Mouse (Mus musculus): ENCODE results near the gene Tesmin.

Tesmin gene

DNA sequence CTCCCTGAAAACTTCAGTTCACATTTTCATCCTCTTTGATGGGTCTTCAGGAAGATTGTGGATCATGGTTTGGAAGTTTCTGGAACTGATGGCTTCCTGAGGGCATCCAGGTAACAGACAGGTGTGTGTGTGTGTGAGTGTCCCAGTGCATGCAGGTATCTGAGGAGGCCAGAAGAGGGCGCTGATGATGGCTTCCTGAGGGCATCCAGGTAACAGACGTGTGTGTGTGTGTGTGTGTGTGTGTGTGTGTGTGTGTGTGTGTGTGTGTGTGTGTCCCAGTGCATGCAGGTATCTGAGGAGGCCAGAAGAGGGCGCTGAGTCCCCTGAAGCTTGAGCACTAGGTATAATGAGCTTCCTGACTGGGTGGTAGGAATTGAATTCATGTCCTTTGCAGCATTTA lies 58.7 kb downstream of the Tesmin start:
- DNase-seq (ENCODE audit: low read depth) = no peak

DNA sequence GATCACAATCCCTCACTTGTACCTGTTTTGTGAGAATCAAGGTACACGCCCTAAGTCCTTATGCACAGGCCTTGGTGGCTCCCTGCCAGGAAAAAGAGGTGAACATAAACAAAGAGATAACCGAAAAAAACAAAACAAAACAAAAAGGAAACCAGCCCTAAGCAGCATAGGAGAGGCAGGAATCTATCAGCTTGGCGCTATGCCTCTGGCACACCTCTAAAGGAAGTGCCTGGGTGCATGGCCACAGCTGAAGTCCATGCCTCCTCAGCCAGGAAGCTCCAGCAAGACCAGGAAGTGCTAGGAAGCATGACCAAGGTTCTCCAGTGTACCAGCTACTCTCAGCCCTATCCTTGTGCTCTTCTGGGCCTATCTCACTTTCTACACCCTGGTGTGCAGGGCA lies 60.6 kb downstream of the Tesmin start:
- DNase-seq (ENCODE audit: low read depth) = no peak

DNA sequence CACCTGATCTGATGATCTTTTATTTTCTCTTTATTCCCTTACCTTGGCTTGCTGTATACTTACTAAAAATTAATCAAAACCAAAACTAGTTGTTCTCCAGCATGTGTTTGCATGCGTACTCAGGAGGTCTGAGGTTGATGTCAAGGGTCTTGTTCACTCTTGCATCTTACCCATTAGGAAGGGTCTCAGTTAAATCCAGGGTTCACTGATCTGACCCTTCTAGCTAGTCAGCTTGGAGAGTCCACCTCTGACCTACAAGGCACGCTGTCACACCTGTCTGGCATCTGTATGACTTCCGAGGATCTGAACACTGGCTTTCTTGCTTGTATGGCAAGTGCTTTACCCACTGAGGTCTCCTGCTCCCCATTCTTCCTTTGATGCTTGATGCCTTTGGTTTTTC lies 62.1 kb downstream of the Tesmin start:
- no peak for DNase-seq (ENCODE audit: low read depth)

DNA sequence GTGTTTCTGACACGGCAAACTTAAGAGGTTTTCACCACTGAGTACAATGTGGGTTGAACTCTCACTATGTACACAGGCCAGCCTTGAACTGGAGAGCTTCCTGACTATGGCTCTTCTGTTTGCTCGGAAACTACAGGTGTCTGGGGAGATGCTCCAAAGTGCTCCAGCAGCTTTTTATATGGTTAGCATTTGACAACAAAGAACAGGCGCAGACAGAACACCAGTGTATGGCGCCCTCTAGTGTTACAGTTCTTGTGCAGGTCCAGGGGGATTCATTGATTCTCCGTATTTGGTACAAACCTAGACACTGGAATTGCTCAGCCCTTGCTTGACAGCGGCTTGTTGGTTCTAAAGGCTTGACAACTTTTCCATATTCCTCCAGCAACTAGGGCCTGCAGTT lies 62.5 kb downstream of the Tesmin start:
- DNase-seq (ENCODE audit: low read depth) = peak; percentile 25

DNA sequence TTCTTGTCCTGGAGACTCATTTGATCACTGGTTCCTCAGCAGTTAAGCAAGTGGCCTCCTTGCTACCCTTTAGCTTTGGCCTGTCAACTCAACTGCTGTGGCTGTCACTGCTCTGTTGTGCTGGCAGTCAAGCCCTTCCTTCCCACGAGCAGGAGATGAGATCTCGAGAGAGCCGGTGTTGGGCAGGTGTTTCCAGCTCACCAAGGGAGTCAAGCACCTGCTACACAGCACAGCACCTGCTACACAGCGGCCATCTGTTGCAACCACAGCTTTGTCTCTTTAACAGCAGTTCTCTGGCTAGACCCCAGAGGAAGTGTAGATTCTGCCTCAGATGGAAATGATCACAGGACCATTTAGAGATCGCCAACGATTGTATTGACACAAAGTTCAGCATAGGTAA lies 63.0 kb downstream of the Tesmin start:
- no peak for DNase-seq (ENCODE audit: low read depth)
